Mouse (Mus musculus) kidney, adult 2 months (tissue): Measurements from ENCODE around the gene Pcmt1.

Source experiments
- CTCF ChIP-seq: fragments of 200-500 bp; conservative IDR thresholded peaks from 2 replicates; pipeline ENCODE4 v1.5.1; 2011; ENCODE audit warnings: low read depth, mild to moderate bottlenecking, control low read depth, low read length, moderate library complexity, mixed read lengths; ENCODE audit not compliant: insufficient read depth, insufficient read length
- POLR2A ChIP-seq: fragments of 200-500 bp; IDR thresholded peaks from one replicate; pipeline ENCODE4 v1.6.1; 2011; ENCODE audit warnings: low read depth, low read length, control low read depth

GRCm38 (mm10) chr10:7582891-7583557, 97.9 kb downstream of the Pcmt1 start:
- TF ChIP-seq CTCF (no peak), POLR2A (no peak)
